Mouse (Mus musculus) C2C12 (cell line): ENCODE measurements at regions not wholly inside any gene's neighbourhood (a gene's known extent, or its start where the extent isn't known, plus 50 kb on each side); places are given as distances from the start of the nearest gene placed in this dataset.

Experiments
- H3K27me3 ChIP-seq: one replicate; pipeline ENCODE4 v1.6.1; 2011; ENCODE audit not compliant: control insufficient read depth, insufficient read depth, insufficient read length
- H3K36me3 ChIP-seq: one replicate; pipeline ENCODE4 v1.6.1; 2011; ENCODE audit not compliant: control insufficient read depth, insufficient read depth
- H3K4me3 ChIP-seq: one replicate; pipeline ENCODE4 v1.5.1; 2011; ENCODE audit warnings: mild to moderate bottlenecking, control low read depth; ENCODE audit not compliant: poor library complexity, insufficient read depth, severe bottlenecking
- H3K79me2 ChIP-seq: one replicate; pipeline ENCODE4 v1.6.1; 2011; ENCODE audit not compliant: control insufficient read depth, insufficient read depth
- H3K79me3 ChIP-seq: one replicate; pipeline ENCODE4 v1.6.1; 2011; ENCODE audit warnings: low read depth, control low read depth
- H3ac ChIP-seq: one replicate; pipeline ENCODE3; 2011; ENCODE audit warnings: low read depth; ENCODE audit not compliant: control insufficient read depth, insufficient read length
- CEBPB ChIP-seq: IDR thresholded peaks from one replicate; pipeline ENCODE4 v1.6.1; 2011; ENCODE audit warnings: low read depth, mild to moderate bottlenecking, control low read depth, moderate library complexity
- CTCF ChIP-seq: IDR thresholded peaks from one replicate; pipeline ENCODE4 v1.5.1; 2011; ENCODE audit not compliant: control insufficient read depth, insufficient read depth, insufficient read length
- FOSL1 ChIP-seq: IDR thresholded peaks from one replicate; pipeline ENCODE4 v1.8.0; 2011; ENCODE audit warnings: mild to moderate bottlenecking, low read length; ENCODE audit not compliant: poor library complexity, insufficient read depth, severe bottlenecking
- MAX ChIP-seq: IDR thresholded peaks from one replicate; pipeline ENCODE4 v1.6.1; 2011; ENCODE audit warnings: mild to moderate bottlenecking, control low read depth
- MYOD1 ChIP-seq: IDR thresholded peaks from one replicate; pipeline ENCODE4 v1.6.1; 2011; ENCODE audit warnings: low read depth; ENCODE audit not compliant: control insufficient read depth, insufficient read length
- MYOG ChIP-seq: IDR thresholded peaks from one replicate; pipeline ENCODE4 v1.6.1; 2011; ENCODE audit not compliant: control insufficient read depth, insufficient read length; ENCODE audit errors: extremely low read depth
- USF1 ChIP-seq: IDR thresholded peaks from one replicate; pipeline ENCODE4 v1.6.1; 2011; ENCODE audit warnings: low read depth, mild to moderate bottlenecking, control low read depth, moderate library complexity

DNA sequence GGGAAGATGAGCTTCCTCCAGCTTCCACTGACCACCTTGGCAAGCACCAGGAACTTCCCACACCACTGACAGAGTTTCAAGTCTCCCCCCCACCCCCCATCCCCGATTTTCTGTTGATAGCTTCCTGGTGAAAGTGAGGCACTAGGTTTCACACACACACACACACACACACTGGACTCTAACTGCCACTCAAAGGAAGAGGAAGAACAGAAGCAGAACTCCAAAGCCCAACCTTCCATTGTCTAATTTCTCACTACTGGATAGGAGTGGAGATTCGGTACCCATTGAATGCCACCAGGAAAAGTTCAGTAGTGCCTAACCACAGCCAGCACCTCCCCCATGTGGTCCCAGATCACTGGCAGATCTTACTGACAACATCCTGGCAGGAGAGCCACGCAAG, 138.7 kb downstream of the Kctd12 start:
- no peaks in the 10 kb centered on the region for H3K27me3 ChIP-seq
- H3K79me3 ChIP-seq = no peaks in the 10 kb centered on the region
- no peak overlapping the region for H3ac ChIP-seq
- H3K79me2 ChIP-seq = no peaks in the 10 kb centered on the region
- TF ChIP-seq CTCF (no peak), MYOG (no peak), FOSL1 (no peak), MAX (no peak), USF1 (no peak), MYOD1 (no peak), CEBPB (no peak)
- H3K36me3 ChIP-seq = no peaks in the 10 kb centered on the region
- no peak overlapping the region for H3K4me3 ChIP-seq

DNA sequence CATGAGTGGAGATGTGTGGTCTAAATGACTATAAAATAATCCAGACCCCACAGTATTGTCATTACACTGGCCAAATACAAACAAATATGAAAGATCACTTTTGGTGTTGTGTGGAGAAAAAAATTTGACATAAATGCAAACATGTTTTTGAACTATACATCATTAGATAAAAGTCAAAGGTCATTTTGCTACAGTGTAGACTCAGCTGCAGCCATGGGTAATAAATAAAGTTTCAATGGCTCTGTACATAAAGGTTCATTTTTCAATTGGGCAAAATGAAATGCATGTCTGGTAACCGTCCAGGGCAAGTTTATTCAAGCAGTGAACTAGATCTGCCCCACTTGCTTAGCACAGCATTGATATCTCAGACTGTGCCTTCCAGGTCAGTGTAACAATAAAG, 144.8 kb downstream of the Kctd12 start:
- no peak for TF ChIP-seq CEBPB
- no peaks in the 10 kb centered on the region for H3K27me3 ChIP-seq
- H3ac ChIP-seq = no peak overlapping the region
- H3K79me2 ChIP-seq = no peaks in the 10 kb centered on the region
- H3K79me3 ChIP-seq = no peaks in the 10 kb centered on the region
- no peaks in the 10 kb centered on the region for H3K36me3 ChIP-seq
- H3K4me3 ChIP-seq = no peak overlapping the region

DNA sequence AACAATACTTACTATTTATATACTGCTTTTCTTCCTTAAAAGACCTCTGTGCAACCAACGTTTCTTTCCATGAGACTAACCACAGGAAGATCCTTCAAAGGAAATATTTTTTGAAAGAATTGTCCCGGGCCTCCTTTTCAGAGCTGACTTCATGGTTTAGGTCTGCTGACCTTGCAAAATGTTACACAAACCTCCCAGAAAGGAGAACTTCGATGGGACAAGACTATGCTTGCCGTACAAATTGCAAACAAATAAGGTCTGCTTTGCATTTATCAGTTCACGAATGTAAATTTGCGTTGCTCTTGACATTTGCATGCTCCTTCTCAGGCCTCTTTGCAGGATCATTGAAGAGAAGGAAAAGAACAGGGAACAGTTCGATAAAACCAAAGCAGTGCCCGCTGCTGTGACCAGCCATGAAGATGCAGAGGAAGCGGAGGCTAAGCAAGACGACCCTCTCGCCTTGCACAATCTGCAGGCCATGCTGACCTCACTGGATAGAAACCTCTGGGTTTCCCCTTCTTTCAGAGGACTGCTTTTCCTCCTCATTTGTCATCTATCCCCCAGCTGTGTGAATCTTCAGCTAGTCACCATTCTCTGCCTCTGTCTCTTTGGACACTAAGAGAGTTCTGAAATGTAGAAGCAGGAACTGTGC, 147.2 kb downstream of the Kctd12 start:
- Histone ChIP-seq H3K27me3 (no peaks in the 10 kb centered on the region), H3ac (no peak overlapping the region), H3K4me3 (no peak overlapping the region), H3K36me3 (no peaks in the 10 kb centered on the region), H3K79me2 (no peaks in the 10 kb centered on the region), H3K79me3 (no peaks in the 10 kb centered on the region)
- TF ChIP-seq MYOG (no peak), MAX (no peak)

DNA sequence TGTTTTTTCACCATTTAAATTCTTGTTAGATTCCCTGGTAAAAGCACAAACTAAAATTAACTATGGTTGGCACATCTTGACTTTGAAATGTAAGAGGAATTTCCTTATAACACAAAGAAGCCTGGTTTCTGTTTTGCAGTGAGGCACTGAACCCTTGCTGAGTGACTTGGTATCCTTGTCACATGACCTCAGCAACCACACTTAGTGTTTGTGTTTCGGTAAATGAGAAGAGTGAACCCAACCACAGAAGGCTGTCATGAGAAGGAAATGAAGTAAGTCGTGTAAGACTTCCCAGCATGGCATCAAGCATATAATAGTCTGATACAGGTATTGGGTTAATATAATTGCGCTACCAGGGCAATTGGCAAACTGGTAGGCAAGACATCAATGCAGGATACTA, 154.0 kb downstream of the Kctd12 start:
- no peak for TF ChIP-seq MYOD1
- no peak for TF ChIP-seq USF1
- TF ChIP-seq FOSL1 = no peak
- TF ChIP-seq CEBPB = no peak
- TF ChIP-seq MAX = no peak
- TF ChIP-seq MYOG = no peak
- TF ChIP-seq CTCF = no peak
- Histone ChIP-seq H3K79me2 (no peaks in the 10 kb centered on the region), H3K4me3 (no peak overlapping the region), H3K27me3 (no peaks in the 10 kb centered on the region), H3K79me3 (no peaks in the 10 kb centered on the region), H3K36me3 (no peaks in the 10 kb centered on the region), H3ac (no peak overlapping the region)

DNA sequence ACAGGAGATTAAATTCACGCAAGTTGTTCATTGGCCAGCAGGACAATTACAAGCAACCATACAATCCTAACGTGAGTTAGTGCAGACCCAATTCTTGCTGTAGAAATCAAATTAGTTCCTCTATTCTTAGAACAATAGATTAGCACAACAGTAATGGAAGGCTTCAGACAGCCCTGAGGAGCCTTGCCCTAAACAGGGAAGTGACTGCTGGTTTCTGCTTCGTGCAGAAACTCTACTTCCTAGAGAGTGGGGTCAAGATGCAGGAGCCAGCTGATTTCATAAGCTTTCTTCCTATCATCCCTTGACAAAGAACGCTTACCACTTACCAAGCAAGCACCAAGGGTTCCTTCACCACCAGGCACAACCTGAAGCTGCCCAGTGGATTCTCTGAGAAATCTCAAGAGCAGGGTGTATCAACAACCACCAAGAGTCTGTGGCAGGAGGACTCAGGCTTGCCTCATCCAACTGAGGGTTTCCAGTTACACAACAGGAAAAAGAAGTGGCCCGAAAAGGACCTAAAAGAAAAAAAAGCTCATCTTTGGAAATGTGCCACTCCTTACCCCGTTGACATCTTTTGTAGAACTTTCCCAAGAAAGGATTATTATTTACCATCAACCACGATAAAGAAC, 154.6 kb downstream of the Kctd12 start:
- Histone ChIP-seq H3ac (no peak overlapping the region), H3K79me3 (no peaks in the 10 kb centered on the region), H3K27me3 (no peaks in the 10 kb centered on the region), H3K36me3 (no peaks in the 10 kb centered on the region), H3K4me3 (no peak overlapping the region), H3K79me2 (no peaks in the 10 kb centered on the region)
- TF ChIP-seq USF1 (no peak), CEBPB (no peak), CTCF (no peak), MYOG (no peak), MAX (no peak)

DNA sequence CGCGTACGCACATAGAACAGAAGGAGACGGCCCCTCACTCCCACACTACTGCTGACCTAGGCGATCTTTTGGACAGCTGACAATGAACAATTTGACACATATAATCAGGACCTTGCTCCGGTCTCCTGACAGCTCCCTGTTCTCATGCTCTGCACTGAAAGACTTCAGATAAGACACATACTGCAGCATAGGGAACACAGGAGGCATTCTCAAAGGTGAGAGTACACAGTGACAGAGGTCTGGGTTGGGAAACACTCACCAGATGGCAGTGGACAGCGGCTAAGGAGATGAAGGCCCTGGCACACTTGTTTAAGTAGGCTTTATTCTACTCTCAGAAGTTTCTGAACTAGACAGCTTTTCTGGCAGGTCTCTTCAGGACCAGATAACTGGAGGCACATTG, 156.9 kb downstream of the Kctd12 start:
- no peaks in the 10 kb centered on the region for H3K79me3 ChIP-seq
- TF ChIP-seq FOSL1 (no peak), MYOD1 (no peak), CTCF (no peak)

More for the DNA sequence above, 156.9 kb downstream of the Kctd12 start:
- Histone ChIP-seq H3ac (no peak overlapping the region), H3K79me2 (no peaks in the 10 kb centered on the region), H3K36me3 (no peaks in the 10 kb centered on the region), H3K4me3 (no peak overlapping the region), H3K27me3 (no peaks in the 10 kb centered on the region)
